Comparison of ENCODE assay signal across 7 mouse cellular contexts in the genomic region with DNA sequence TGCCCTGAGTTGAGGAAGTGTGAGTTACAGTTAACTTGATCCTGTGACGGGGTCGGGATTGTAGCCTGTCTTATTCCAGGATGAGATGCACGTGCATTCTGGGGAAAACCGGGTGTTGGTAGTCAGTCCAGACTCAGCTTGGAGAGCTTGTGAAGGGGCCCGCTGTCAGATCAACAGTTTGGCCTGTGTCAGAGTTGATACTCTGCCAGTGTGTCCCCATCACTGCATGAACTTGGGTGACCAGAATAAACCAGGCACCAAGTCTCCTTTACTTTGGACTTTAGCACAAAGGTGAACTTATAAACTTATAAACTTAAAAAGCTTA. TPM values are rescaled to one million over a fixed set of nuclear protein-coding genes. Genes with fewer than 3 reads are reported as not detected.
DNase-seq lines count a peak whose midpoint lies in the region; ATAC-seq and TF ChIP-seq lines count a peak whose summit lies in the region.

No protein-coding gene starts in this region.

- peak overlapping the region; percentile 94 for H3K9ac ChIP-seq in forebrain, embryonic 12.5 days
- peak overlapping the region; percentile 93 for H3K9ac ChIP-seq in liver, embryonic 11.5 days (ENCODE audit: low read depth, low read length)

- WGBS in forebrain, embryonic 12.5 days = 3% methylated on average over 5 of the region's 5 CpGs
- 1% methylated on average over 5 of the region's 5 CpGs for WGBS in liver, embryonic 11.5 days

- TF ChIP-seq POLR2A in testis, adult 2 months (IDR thresholded peaks at IDR 0.05; ENCODE audit: control insufficient read depth, low read depth, low read length) = no peak

- no peak for ATAC-seq in forebrain, embryonic 12.5 days (ENCODE audit: low FRiP score)
- 0 out of 2 replicates have a peak, but pooled peaks have one; percentile 5 for ATAC-seq in liver, embryonic 11.5 days (replicated peaks; ENCODE audit: low FRiP score)
- ATAC-seq in megakaryocyte progenitor cell, adult 5-6 weeks (replicated peaks; ENCODE audit: poor library complexity) = no peak

- H3K27me3 ChIP-seq in testis, adult 2 months (ENCODE audit: control insufficient read depth, insufficient read depth, low read length) = no peaks in the 10 kb centered on the region
- H3K27me3 ChIP-seq in forebrain, embryonic 12.5 days = no peaks in the 10 kb centered on the region
- H3K27me3 ChIP-seq in liver, embryonic 11.5 days (replicated peaks; ENCODE audit: control insufficient read depth, insufficient read depth, low read length) = no peaks in the 10 kb centered on the region

- H3K4me2 ChIP-seq in forebrain, embryonic 12.5 days = peak overlapping the region; percentile 99
- peak overlapping the region; percentile 82 for H3K4me2 ChIP-seq in liver, embryonic 11.5 days

- H3K36me3 ChIP-seq in testis, adult 2 months (ENCODE audit: control insufficient read depth, insufficient read depth, low read length) = peaks cover 3% of the 10 kb centered on the region
- peaks cover 20% of the 10 kb centered on the region for H3K36me3 ChIP-seq in forebrain, embryonic 12.5 days (replicated peaks)
- peaks cover 11% of the 10 kb centered on the region for H3K36me3 ChIP-seq in liver, embryonic 11.5 days (ENCODE audit: control insufficient read depth, insufficient read depth, low read length)

- no peak for TF ChIP-seq CTCF in testis, adult 2 months (IDR thresholded peaks at IDR 0.05; ENCODE audit: control insufficient read depth, insufficient read depth, insufficient replicate concordance, low read depth, low read length)

- no peaks in the 10 kb centered on the region for H3K9me3 ChIP-seq in forebrain, embryonic 12.5 days
- H3K9me3 ChIP-seq in liver, embryonic 11.5 days (ENCODE audit: control insufficient read depth, low read length) = no peaks in the 10 kb centered on the region

- DNase-seq in testis, postnatal 10 days (ENCODE audit: low spot score) = no peak
- DNase-seq in liver, embryonic 11.5 days (ENCODE audit: low spot score) = no peak
- no peak for DNase-seq in frontal cortex, postnatal 25 days (ENCODE audit: low spot score in 2 of 2)
- DNase-seq in spleen, postnatal 4 days (ENCODE audit: low spot score in 2 of 2) = no peak

- peaks cover 21% of the 10 kb centered on the region for H3K4me1 ChIP-seq in testis, adult 2 months (ENCODE audit: control insufficient read depth, insufficient read depth, low read length)
- peaks cover 42% of the 10 kb centered on the region for H3K4me1 ChIP-seq in forebrain, embryonic 12.5 days
- H3K4me1 ChIP-seq in liver, embryonic 11.5 days (replicated peaks; ENCODE audit: control insufficient read depth, insufficient read depth, low read length) = peaks cover 26% of the 10 kb centered on the region

- H3K27ac ChIP-seq in testis, adult 2 months (ENCODE audit: control insufficient read depth, insufficient read depth, low read depth, low read length) = peak overlapping the region; percentile 88
- no peak overlapping the region for H3K27ac ChIP-seq in forebrain, embryonic 12.5 days
- no peak overlapping the region for H3K27ac ChIP-seq in liver, embryonic 11.5 days (ENCODE audit: low read depth, low read length)

- peak overlapping the region; percentile 94 for H3K4me3 ChIP-seq in testis, adult 2 months (ENCODE audit: control insufficient read depth, low read depth, low read length)
- peak overlapping the region; percentile 92 for H3K4me3 ChIP-seq in forebrain, embryonic 12.5 days (replicated peaks)
- H3K4me3 ChIP-seq in liver, embryonic 11.5 days (ENCODE audit: low read depth, low read length) = peak overlapping the region; percentile 89

RNA-seq across cellular contexts. Expression of a gene that starts 0.8 kb away (rescaled TPM):
- polyA plus RNA-seq in testis, adult 2 months (2012; rRNA removed) = 44.1 and 48.9 TPM in 2 replicates
- polyA plus RNA-seq in forebrain, embryonic 12.5 days (2016; fragmentation: Nextera tagmentation; extraction: Ambion mirVana) = 19.2 and 20.9 TPM in 2 replicates
- 17.3 and 17.8 TPM in 2 replicates for polyA plus RNA-seq in liver, embryonic 11.5 days (2014; fragmentation: Nextera tagmentation; extraction: Ambion mirVana)
- 24.0 and 25.0 TPM in 2 replicates for total RNA-seq in megakaryocyte progenitor cell, adult 5-6 weeks (2015)
- total RNA-seq in megakaryocyte progenitor cell, adult 5-6 weeks (2017) = 25.9 and 32.8 TPM in 2 replicates

RNA-seq across cellular contexts. Expression of a gene that starts 24.2 kb away (rescaled TPM):
- polyA plus RNA-seq in testis, adult 2 months (2012; rRNA removed) = 6.4 and 6.5 TPM in 2 replicates
- 91.9 and 92.9 TPM in 2 replicates for polyA plus RNA-seq in forebrain, embryonic 12.5 days (2016; fragmentation: Nextera tagmentation; extraction: Ambion mirVana)
- polyA plus RNA-seq in liver, embryonic 11.5 days (2014; fragmentation: Nextera tagmentation; extraction: Ambion mirVana) = 12.0 and 14.5 TPM in 2 replicates
- total RNA-seq in megakaryocyte progenitor cell, adult 5-6 weeks (2015) = 19.4 and 20.2 TPM in 2 replicates
- 223 and 238 TPM in 2 replicates for total RNA-seq in megakaryocyte progenitor cell, adult 5-6 weeks (2017)

RNA-seq across cellular contexts. Expression of a gene that starts 24.2 kb away (rescaled TPM):
- 166 and 167 TPM in 2 replicates for polyA plus RNA-seq in testis, adult 2 months (2012; rRNA removed)
- 0.89 and 1.0 TPM in 2 replicates for polyA plus RNA-seq in forebrain, embryonic 12.5 days (2016; fragmentation: Nextera tagmentation; extraction: Ambion mirVana)
- 0.23 and 0.38 TPM in 2 replicates for polyA plus RNA-seq in liver, embryonic 11.5 days (2014; fragmentation: Nextera tagmentation; extraction: Ambion mirVana)
- 0.10 TPM in 1 of 2 replicates, not detected in the other for total RNA-seq in megakaryocyte progenitor cell, adult 5-6 weeks (2015)
- total RNA-seq in megakaryocyte progenitor cell, adult 5-6 weeks (2017) = not detected in 2 replicates

RNA-seq across cellular contexts. Expression of a gene that starts 29.9 kb away (rescaled TPM):
- 8.7 and 8.9 TPM in 2 replicates for polyA plus RNA-seq in testis, adult 2 months (2012; rRNA removed)
- polyA plus RNA-seq in forebrain, embryonic 12.5 days (2016; fragmentation: Nextera tagmentation; extraction: Ambion mirVana) = 185 and 187 TPM in 2 replicates
- polyA plus RNA-seq in liver, embryonic 11.5 days (2014; fragmentation: Nextera tagmentation; extraction: Ambion mirVana) = 6.3 and 6.9 TPM in 2 replicates
- total RNA-seq in megakaryocyte progenitor cell, adult 5-6 weeks (2015) = 1.6 and 1.9 TPM in 2 replicates
- total RNA-seq in megakaryocyte progenitor cell, adult 5-6 weeks (2017) = 1.8 and 2.3 TPM in 2 replicates

RNA-seq across cellular contexts. Expression of a gene that starts 40.0 kb away (rescaled TPM):
- 215 and 247 TPM in 2 replicates for polyA plus RNA-seq in testis, adult 2 months (2012; rRNA removed)
- polyA plus RNA-seq in forebrain, embryonic 12.5 days (2016; fragmentation: Nextera tagmentation; extraction: Ambion mirVana) = 403 and 431 TPM in 2 replicates
- 229 and 240 TPM in 2 replicates for polyA plus RNA-seq in liver, embryonic 11.5 days (2014; fragmentation: Nextera tagmentation; extraction: Ambion mirVana)
- 65.8 and 66.4 TPM in 2 replicates for total RNA-seq in megakaryocyte progenitor cell, adult 5-6 weeks (2015)
- total RNA-seq in megakaryocyte progenitor cell, adult 5-6 weeks (2017) = 70.6 and 83.6 TPM in 2 replicates

Comparison
In these comparisons a context has a peak if more than half of its experiments do, and no peak if none do; other contexts are left out.
1. RNA of a gene that starts 24.2 kb away (polyA plus RNA-seq): 166 to 167 TPM in testis, adult 2 months; 0.89 to 1.0 TPM in forebrain, embryonic 12.5 days and 0.23 to 0.38 TPM in liver, embryonic 11.5 days; every median in the first group is over 10 times any median in the second.
2. Peak in every context shown above with its lines, with median percentiles within 50 percentile points of each other: H3K4me3 ChIP-seq.